Mouse (Mus musculus) ES-Bruce4 (cell line): ENCODE measurements around the gene Polm. TPM values are rescaled to one million over a fixed set of nuclear protein-coding genes. Genes with fewer than 3 reads are reported as not detected.

Source experiments
- H3K27ac ChIP-seq: 2 replicates; pipeline ENCODE4 v1.5.1; 2012; ENCODE audit warnings: low read length, inconsistent platforms; ENCODE audit not compliant: insufficient read depth
- H3K27me3 ChIP-seq: 2 replicates; pipeline ENCODE4 v1.6.1; 2012; ENCODE audit warnings: mild to moderate bottlenecking, low read length, inconsistent platforms; ENCODE audit not compliant: control insufficient read depth, poor library complexity, insufficient read depth, severe bottlenecking
- H3K36me3 ChIP-seq: 2 replicates; pipeline ENCODE4 v1.6.1; 2012; ENCODE audit warnings: inconsistent platforms, mild to moderate bottlenecking, low read length, moderate library complexity; ENCODE audit not compliant: control insufficient read depth, poor library complexity, insufficient read depth, severe bottlenecking
- H3K4me1 ChIP-seq: one replicate; pipeline ENCODE4 v1.8.1; 2011; ENCODE audit warnings: low read length; ENCODE audit not compliant: control insufficient read depth, insufficient read depth
- H3K4me3 ChIP-seq: 2 replicates; pipeline ENCODE4 v1.5.1; 2011; ENCODE audit warnings: low read depth, mild to moderate bottlenecking, low read length
- H3K9ac ChIP-seq: 2 replicates; pipeline ENCODE4 v1.6.1; 2012; ENCODE audit warnings: low read depth, mild to moderate bottlenecking, inconsistent platforms; ENCODE audit not compliant: poor library complexity, severe bottlenecking
- H3K9me3 ChIP-seq: replicated peaks from 2 replicates; pipeline ENCODE4 v1.6.1; 2012; ENCODE audit warnings: mild to moderate bottlenecking, low read length, inconsistent platforms; ENCODE audit not compliant: control insufficient read depth, poor library complexity, insufficient read depth, severe bottlenecking
- CTCF ChIP-seq: IDR thresholded peaks from one replicate; pipeline ENCODE4 v1.8.1; 2011; ENCODE audit warnings: low read depth, low read length
- EP300 ChIP-seq: IDR thresholded peaks from 2 replicates; pipeline ENCODE4 v1.6.1; 2011; ENCODE audit warnings: low read depth, low read length; ENCODE audit not compliant: insufficient read depth
- POLR2A ChIP-seq: IDR thresholded peaks from one replicate; pipeline ENCODE4 v1.8.1; 2011; ENCODE audit warnings: low read length; ENCODE audit not compliant: insufficient read depth
- polyA plus RNA-seq: library from polyadenylated mRNA; stranded (reverse); fragments of >200 nt; gene quantifications from 2 replicates; pipeline ENCODE4 v1.2.4, GENCODE M21; 2011; ENCODE audit warnings: low read depth; ENCODE audit not compliant: missing spikeins, insufficient read depth, insufficient read length

Polm gene
- polyA plus RNA-seq, 1 experiment = 9.9 TPM

- H3K4me3 ChIP-seq = peak overlapping the region; percentile 85
Measured at GRCm38 (mm10) chr11:5787671-5788055, 50.2 kb downstream of the Polm start.

GRCm38 (mm10) chr11:5785732-5786131 lies 52.1 kb downstream of the Polm start:
- no peak overlapping the region for H3K4me3 ChIP-seq
- no peaks in the 10 kb centered on the region for H3K9me3 ChIP-seq
- H3K4me1 ChIP-seq = no peaks in the 10 kb centered on the region
- no peak overlapping the region for H3K27ac ChIP-seq
- peaks cover 2% of the 10 kb centered on the region for H3K36me3 ChIP-seq
- TF ChIP-seq EP300 = no peak
- no peak overlapping the region for H3K9ac ChIP-seq
- H3K27me3 ChIP-seq = no peaks in the 10 kb centered on the region

More at GRCm38 (mm10) chr11:5787671-5788055, 50.2 kb downstream of the Polm start:
- peaks cover 8% of the 10 kb centered on the region for H3K36me3 ChIP-seq
- peak overlapping the region; percentile 23; the same call in 1 of the 2 replicates for H3K27ac ChIP-seq
- H3K9me3 ChIP-seq = no peaks in the 10 kb centered on the region
- no peaks in the 10 kb centered on the region for H3K27me3 ChIP-seq
- peak overlapping the region; percentile 61 for H3K9ac ChIP-seq
- TF ChIP-seq CTCF = no peak
- no peak for TF ChIP-seq POLR2A
- H3K4me1 ChIP-seq = no peaks in the 10 kb centered on the region

DNA sequence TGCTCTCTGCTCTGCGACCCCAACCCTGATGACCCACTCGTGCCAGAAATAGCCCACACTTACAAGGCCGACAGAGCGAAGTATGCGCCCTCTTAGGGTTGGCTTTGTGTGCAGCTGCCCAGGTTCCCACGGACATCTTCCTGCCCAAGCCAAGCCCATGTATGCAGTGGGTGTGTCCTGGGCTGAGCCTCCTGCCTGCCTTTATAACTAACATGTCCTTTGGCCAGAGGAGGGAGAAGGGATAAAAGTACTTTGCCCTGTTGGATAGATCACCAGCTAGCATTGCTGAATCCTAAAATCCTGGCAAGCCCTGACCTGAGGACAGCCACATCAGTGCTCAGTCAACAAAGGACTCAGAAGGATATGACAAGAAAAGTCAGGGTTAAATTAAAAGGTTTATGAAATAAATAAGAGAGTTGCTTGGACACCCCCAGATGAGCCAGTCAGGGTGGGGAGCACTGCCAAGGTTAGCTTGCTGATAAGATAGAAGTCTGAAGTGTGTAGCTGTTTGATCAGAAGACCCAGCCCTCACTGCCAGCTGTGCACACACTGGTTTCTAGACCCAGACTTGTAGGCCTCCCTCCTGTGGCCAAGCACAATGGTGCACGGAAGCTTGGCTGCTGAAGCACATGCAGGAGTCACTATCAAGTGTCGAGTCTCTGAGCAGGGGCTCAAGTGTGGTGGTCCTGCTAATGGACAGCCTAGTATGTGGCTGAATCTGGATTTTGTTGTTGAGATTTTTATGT lies 55.4 kb downstream of the Polm start:
- H3K27me3 ChIP-seq = no peaks in the 10 kb centered on the region
- H3K9ac ChIP-seq = no peak overlapping the region
- peaks cover 2% of the 10 kb centered on the region; the same call in 1 of the 2 replicates for H3K36me3 ChIP-seq
- no peaks in the 10 kb centered on the region for H3K4me1 ChIP-seq
- no peak overlapping the region for H3K4me3 ChIP-seq
- H3K27ac ChIP-seq = no peak overlapping the region
- H3K9me3 ChIP-seq = no peaks in the 10 kb centered on the region
- peak; percentile 20 for TF ChIP-seq CTCF
- TF ChIP-seq EP300 = no peak

GRCm38 (mm10) chr11:5780035-5780499 lies 57.7 kb downstream of the Polm start:
- Histone ChIP-seq H3K9ac (no peak overlapping the region), H3K4me3 (no peak overlapping the region), H3K36me3 (peaks cover 2% of the 10 kb centered on the region; the same call in 1 of the 2 replicates), H3K9me3 (no peaks in the 10 kb centered on the region), H3K27me3 (no peaks in the 10 kb centered on the region), H3K4me1 (no peaks in the 10 kb centered on the region), H3K27ac (no peak overlapping the region)
- TF ChIP-seq CTCF = no peak
- TF ChIP-seq POLR2A = no peak
- no peak for TF ChIP-seq EP300

DNA sequence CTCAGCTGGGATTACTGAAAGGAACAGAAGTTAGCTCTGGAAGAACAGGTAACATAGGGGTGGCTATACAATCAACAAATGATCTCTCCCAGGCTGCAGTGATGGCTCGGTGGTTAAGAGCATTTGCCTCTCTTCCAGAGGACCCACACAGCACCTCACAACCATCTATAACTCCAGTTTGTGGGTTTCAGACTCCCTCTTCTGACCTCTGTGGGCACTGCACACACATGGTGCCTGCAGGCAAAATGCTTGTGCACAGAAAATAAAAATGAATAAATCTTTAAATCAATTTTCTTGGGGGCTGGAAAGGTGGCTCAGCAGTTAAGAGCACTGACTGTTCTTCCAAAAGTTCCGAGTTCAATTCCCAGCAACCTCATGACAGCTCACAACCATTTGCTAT lies 59.3 kb downstream of the Polm start:
- Histone ChIP-seq H3K27me3 (no peaks in the 10 kb centered on the region), H3K4me3 (no peak overlapping the region), H3K9me3 (no peaks in the 10 kb centered on the region), H3K36me3 (peaks cover 2% of the 10 kb centered on the region; the same call in 1 of the 2 replicates), H3K4me1 (no peaks in the 10 kb centered on the region), H3K27ac (no peak overlapping the region), H3K9ac (no peak overlapping the region)
- TF ChIP-seq CTCF = peak; percentile 46
- TF ChIP-seq POLR2A = no peak

Other genes with a start within 250 kb of the Polm start
- 61.8 and 69.3 TPM in 2 replicates for gene Mrps24, start 122.3 kb downstream of the Polm start, polyA plus RNA-seq
- gene Urgcp, start 75.6 kb downstream of the Polm start, polyA plus RNA-seq = 10.6 and 11.7 TPM in 2 replicates
- 27.4 and 33.4 TPM in 2 replicates for gene Dbnl, start 49.5 kb downstream of the Polm start, polyA plus RNA-seq
- gene Pgam2, start 34.3 kb downstream of the Polm start, polyA plus RNA-seq = 1.6 and 2.2 TPM in 2 replicates
- gene Aebp1, start 23.9 kb upstream of the Polm start, polyA plus RNA-seq = 4.9 and 5.5 TPM in 2 replicates
- 127 and 175 TPM in 2 replicates for gene Pold2, start 40.3 kb upstream of the Polm start, polyA plus RNA-seq
- gene Myl7, start 60.8 kb upstream of the Polm start, polyA plus RNA-seq = 1.4 TPM in 1 of 2 replicates, not detected in the other
- not detected in 2 replicates for gene Gck, start 112.1 kb upstream of the Polm start, polyA plus RNA-seq
- 53.7 and 60.3 TPM in 2 replicates for gene Ykt6, start 117.7 kb upstream of the Polm start, polyA plus RNA-seq
- gene Camk2b, start 228.3 kb upstream of the Polm start, polyA plus RNA-seq = 8.9 and 12.8 TPM in 2 replicates